Mouse (Mus musculus): ENCODE results near the gene Fam20b.

DNA sequence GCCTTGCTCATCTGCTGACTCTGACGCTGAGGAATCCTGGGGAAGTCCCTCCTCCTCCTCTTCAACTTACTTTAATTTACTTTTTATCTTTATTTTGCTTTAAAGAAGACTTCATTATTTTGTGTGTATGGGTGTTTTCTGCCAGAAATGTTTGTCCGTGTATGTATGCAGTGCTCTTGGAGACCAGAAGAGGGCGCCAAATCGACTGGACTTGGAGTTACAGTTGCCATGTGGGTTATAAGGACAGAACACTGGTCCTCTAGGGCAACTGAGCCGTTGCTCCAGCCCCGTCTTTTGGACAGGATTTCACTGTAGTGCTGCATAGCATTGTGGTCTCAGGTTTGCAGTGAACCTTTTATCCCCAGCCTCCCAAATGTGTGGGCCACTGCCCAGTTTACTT lies 45.7 kb upstream of the Fam20b start:
- 0 out of 2 replicates have a peak, but pooled peaks have one; percentile 8 for TF ChIP-seq CTCF (conservative IDR thresholded peaks at IDR 0.05; ENCODE audit: insufficient read depth, insufficient read length, low read depth, low read length)
- TF ChIP-seq POLR2A (IDR thresholded peaks at IDR 0.05; ENCODE audit: low read depth, low read length) = no peak

Data from kidney, adult 2 months (tissue).